Mouse (Mus musculus) embryonic stem cell, embryonic (primary cell): ENCODE measurements around the gene Tmem53.

Source experiments
- CTCF ChIA-PET, 4 experiments: fragments of 300-600 bp in 2 of 4; fragments of 350-600 bp in 2 of 4; sonication (Branson Sonifier 250); formaldehyde crosslinking; loops; one replicate each; lab custom pipeline; 2022; ENCODE audit warnings: inconsistent platforms in 2 of 4; lab: Charles Lee
- POLR2A ChIA-PET, 4 experiments: fragments of 300-600 bp in 2 of 4; fragments of 350-600 bp in 2 of 4; sonication (Branson Sonifier 250); formaldehyde crosslinking; loops; one replicate each; lab custom pipeline; 2022; ENCODE audit warnings: antibody characterized with exemption in 4 of 4, inconsistent platforms in 1 of 4; lab: Charles Lee

Gene Tmem53

DNA sequence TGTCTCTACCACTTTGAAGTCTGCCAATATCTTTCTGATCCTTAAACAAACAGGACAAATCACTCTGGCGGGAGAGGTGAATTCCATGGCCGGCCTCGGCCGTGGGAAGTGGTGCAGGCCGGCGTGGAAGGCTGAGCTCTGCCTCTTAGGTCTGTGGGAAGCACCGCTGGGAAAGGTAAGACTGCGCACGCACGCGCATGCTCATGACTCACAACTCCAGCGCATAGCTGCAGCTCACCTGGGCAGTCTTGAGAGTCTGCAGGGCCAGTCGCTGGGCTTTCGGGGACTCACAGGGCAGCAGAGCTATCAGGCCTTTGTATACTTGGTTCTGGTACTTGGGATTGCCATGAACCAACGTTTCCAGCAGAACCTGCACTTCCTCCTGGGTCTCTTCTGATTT is 22.2 kb upstream of the Tmem53 start:
- POLR2A ChIA-PET: interaction anchor here (0.6 to 3.3 kb wide), 44 partner anchors 8 to 130 kb away, joined by 3 to 21 read pairs (median 4); partner anchors contain the start of genes Kif2c (in 2 of the 4), Armh1 (in 1 of the 4), Btbd19 (in 1 of the 4) and Tmem53 (in 1 of the 4)
- CTCF ChIA-PET: interaction anchor here (0.5 to 4.0 kb wide), 74 partner anchors 9 to 950 kb away, joined by 3 to 75 read pairs (median 5); partner anchors contain the start of genes Armh1 (in 2 of the 4), Tmem53 (in 2 of the 4), Dmap1 (in 1 of the 4) and Hectd3 (in 1 of the 4)

DNA sequence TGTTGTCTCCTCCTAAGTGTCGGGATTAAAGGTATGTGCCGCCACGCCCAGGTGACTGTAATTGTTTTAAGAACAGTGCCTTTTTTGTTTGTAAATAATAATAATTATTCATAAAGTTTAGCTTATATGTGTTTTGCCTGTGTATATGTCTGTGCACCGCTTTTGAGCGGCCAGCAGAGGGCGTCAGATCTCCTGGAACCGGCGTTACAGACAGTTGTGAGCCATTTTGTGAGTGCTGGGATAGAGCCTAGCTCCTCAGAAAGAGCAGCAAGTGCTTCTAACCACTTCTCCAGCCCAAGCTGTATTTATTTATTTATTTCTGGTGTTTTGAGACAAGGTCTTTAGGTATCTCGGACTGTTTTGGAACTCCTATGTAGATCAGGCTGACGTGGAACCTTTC is 21.4 kb upstream of the Tmem53 start:
- POLR2A ChIA-PET: interaction anchor here (0.6 to 3.3 kb wide), 48 partner anchors 9 to 950 kb away, joined by 3 to 21 read pairs (median 4); partner anchors contain the start of genes Kif2c (in 2 of the 4), Armh1 (in 1 of the 4), Btbd19 (in 1 of the 4) and Tmem53 (in 1 of the 4)
- CTCF ChIA-PET: interaction anchor here (0.6 to 4.0 kb wide), 78 partner anchors 9 to 1354 kb away, joined by 3 to 75 read pairs (median 5); partner anchors contain the start of genes Armh1 (in 2 of the 4), Tmem53 (in 2 of the 4), Hectd3 (in 1 of the 4) and Kdm4a (in 1 of the 4)

DNA sequence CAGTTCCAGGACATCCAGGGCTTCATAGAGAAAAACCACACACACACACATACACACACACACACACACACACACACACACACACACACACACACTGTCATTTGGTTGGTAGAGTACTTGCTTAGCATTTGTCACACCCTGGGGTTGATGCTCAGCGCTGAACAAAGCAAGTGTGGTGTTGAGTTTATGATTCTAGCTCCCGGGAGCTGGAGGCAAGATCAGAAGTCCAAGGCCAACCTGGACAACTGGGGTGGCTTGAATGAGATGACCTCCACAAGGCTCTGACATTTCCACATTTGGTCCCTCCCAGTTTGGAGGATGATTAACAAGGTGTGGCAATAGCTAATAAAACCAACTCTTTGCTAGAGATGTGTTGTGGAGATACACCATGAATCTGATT is 20.5 kb upstream of the Tmem53 start:
- POLR2A ChIA-PET: interaction anchor here (0.6 to 3.3 kb wide), 24 partner anchors 10 to 949 kb away, joined by 3 to 21 read pairs (median 6); partner anchors contain the start of genes Armh1 (in 1 of the 4), Btbd19 (in 1 of the 4) and Tmem53 (in 1 of the 4)
- CTCF ChIA-PET: interaction anchor here (0.5 to 4.0 kb wide), 31 partner anchors 10 to 584 kb away, joined by 3 to 75 read pairs (median 14); partner anchors contain the start of genes Armh1 (in 1 of the 4) and Tmem53 (in 1 of the 4)

DNA sequence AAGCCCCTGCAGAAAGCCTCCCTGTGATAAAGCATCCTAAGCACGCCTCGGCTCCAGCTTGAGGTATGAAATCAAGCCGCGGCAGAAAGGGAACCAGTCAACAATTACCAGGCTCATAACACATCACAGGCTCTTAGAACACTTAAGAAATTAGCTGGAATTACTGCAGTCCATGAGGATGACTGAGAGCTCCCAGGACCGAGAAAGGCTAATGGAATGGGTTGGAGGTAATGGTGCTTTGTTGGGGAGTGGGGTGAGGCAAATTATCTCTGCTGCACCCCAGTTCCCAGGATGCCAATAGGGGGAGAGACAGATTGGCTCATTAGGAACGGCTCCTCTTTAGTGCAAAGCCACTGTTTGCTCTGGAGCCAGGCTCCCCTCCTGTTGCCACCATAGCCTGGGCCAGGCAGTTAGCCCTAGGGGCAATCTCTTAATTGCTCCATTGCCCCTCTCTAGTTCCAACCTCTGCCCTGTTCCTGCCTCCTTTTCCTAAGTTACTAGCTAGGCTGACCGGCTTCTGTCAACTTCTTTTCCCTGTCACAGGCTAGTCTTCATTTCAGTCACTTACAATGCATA is 17.5 kb upstream of the Tmem53 start:
- ChIA-PET CTCF (interaction anchor here in 1 of 4 experiments (1.5 to 2.2 kb wide), 3 partner anchors 26 to 36 kb away, joined by 3 to 7 read pairs (median 5); no protein-coding TSS in a partner anchor), POLR2A (interaction anchor here in 2 of 4 experiments (0.9 to 2.0 kb wide), 9 partner anchors 12 to 353 kb away, joined by 3 to 5 read pairs (median 3); partner anchors contain the start of gene Armh1 (in 1 of the 2))

DNA sequence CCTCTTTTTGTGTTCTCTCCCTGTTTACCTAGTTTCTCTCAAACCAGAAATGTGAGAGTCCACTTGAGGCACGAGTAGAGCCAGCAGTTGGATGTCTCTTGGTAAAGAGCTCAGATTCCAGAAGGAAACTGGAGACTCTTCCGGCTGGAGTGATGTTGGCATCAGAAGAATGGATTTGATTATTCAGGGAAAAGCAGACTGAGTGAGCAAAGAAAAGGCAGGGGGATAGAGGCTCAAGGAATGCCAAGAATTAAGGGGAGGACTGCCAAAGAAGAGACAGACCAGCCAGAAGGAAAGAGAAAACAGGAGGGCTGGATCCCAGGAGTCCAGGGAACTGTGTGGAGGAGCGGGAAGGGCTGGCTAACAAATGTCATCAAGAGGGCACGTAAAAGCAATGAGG is 15.9 kb upstream of the Tmem53 start:
- CTCF ChIA-PET: interaction anchor here in 2 of 4 experiments (1.0 to 2.4 kb wide), 3 partner anchors 12 to 32 kb away, joined by 3 to 7 read pairs (median 6); no protein-coding TSS in a partner anchor
- POLR2A ChIA-PET: interaction anchor here in 2 of 4 experiments (0.9 to 2.2 kb wide), 8 partner anchors 7 to 46 kb away, joined by 3 to 8 read pairs (median 4); partner anchors contain the start of genes Armh1 (in 1 of the 2) and Tmem53 (in 1 of the 2)

DNA sequence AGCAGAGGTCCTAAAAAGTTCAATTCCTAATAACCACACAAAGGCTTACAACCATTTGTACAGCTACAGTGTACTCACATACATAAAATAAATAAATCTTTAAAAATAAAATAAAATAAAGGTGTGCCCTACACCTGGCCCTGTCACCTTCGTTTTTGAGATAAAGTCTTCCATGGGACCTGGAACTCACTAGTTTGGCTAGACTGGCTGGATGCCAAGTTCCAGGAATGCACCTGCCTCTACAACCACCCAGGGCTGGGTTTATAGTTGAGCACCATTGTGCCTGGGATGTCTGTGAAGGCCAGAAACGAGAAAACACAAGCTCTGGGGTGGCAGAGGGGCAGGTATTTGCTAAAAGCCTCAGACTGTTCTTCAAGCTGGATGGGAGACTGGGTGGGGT is 12.6 kb upstream of the Tmem53 start:
- ChIA-PET POLR2A (interaction anchor here in 3 of 4 experiments (1.5 to 2.1 kb wide), 5 partner anchors 9 to 28 kb away, joined by 3 to 14 read pairs (median 4); partner anchors contain the start of genes Armh1 (in 1 of the 3) and Tmem53 (in 1 of the 3)), CTCF (interaction anchor here in 2 of 4 experiments (0.8 to 4.8 kb wide), 3 partner anchors 9 to 21 kb away, joined by 4 to 33 read pairs (median 5); no protein-coding TSS in a partner anchor)

DNA sequence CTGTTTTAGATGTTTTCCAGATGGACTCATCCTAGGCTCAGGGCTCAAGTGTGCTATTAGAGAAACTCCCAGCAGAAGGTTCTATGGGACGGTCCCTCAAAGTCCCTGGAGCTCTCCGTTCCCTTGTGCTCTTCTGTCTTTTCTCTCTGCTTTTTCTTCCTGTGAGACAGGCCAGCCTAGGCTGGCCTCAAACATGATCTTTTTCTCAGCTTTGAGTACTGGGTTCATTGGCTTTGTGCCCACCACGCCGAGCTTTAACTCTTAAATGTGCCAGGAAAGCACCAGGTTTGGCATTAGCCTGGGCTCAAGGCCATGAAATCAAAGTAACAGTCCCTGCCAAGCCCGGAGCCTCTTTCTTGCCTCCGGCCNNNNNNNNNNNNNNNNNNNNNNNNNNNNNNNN is 10.9 kb upstream of the Tmem53 start:
- ChIA-PET POLR2A (interaction anchor here in 3 of 4 experiments (0.6 to 3.4 kb wide), 11 partner anchors 8 to 49 kb away, joined by 3 to 14 read pairs (median 4); no protein-coding TSS in a partner anchor), CTCF (interaction anchor here in 3 of 4 experiments (0.6 to 4.8 kb wide), 13 partner anchors 10 to 287 kb away, joined by 3 to 33 read pairs (median 4); no protein-coding TSS in a partner anchor)

DNA sequence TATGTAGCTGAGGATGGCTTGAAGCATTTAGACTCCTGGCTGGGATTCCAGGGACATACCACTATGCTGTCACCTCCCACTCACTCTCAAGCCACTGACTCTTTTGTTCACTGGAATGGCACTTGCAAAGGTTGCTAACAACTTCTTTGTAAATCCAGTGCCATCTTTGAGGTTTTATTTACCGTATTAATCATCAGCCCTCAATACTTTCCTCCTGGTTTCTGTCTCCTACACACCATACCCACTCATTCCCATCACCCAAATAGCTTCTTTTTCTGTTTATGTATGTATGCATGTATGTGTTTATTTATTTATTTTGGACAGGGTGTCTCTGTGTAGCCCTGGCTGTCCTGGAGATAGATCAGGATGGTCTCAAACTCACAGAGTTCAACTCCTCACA is 769 bp upstream of the Tmem53 start:
- ChIA-PET POLR2A (interaction anchor here in 3 of 4 experiments (0.6 to 3.2 kb wide), 21 partner anchors 9 to 1887 kb away, joined by 3 to 15 read pairs (median 4); partner anchors contain the start of genes Kdm4a (in 1 of the 3), Kif2c (in 1 of the 3) and Rps8 (in 1 of the 3)), CTCF (interaction anchor here in 3 of 4 experiments (0.6 to 2.6 kb wide), 9 partner anchors 9 to 53 kb away, joined by 3 to 19 read pairs (median 5); no protein-coding TSS in a partner anchor)

DNA sequence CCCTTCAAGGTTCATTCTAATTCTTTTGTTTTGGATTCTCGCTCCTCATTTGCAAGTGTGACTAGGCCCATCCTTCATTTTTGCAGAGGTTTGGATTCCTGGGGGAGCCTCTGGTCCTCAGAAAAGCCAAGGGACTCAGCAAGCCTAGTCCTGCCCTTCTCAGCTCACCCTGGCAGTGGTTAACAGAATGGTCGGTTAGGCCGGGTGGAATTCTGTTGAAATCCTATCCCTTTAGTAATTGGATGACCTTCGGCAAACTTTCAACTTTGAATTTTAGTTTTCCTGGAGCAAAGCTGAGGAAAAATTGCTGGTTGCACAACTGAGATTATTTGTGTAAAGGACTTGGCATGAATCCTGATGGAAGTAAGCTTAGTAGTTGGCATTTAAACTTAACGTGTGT is 600 bp downstream of the Tmem53 start:
- ChIA-PET POLR2A (interaction anchor here in 3 of 4 experiments (0.6 to 2.9 kb wide), 55 partner anchors 9 to 1031 kb away, joined by 3 to 18 read pairs (median 4); partner anchors contain the start of genes Kif2c (in 2 of the 3), Eri3 (in 1 of the 3), Hectd3 (in 1 of the 3) and Kdm4a (in 1 of the 3)), CTCF (interaction anchor here in 3 of 4 experiments (0.6 to 2.6 kb wide), 14 partner anchors 9 to 430 kb away, joined by 3 to 19 read pairs (median 6); partner anchors contain the start of gene Dmap1 (in 1 of the 3))

DNA sequence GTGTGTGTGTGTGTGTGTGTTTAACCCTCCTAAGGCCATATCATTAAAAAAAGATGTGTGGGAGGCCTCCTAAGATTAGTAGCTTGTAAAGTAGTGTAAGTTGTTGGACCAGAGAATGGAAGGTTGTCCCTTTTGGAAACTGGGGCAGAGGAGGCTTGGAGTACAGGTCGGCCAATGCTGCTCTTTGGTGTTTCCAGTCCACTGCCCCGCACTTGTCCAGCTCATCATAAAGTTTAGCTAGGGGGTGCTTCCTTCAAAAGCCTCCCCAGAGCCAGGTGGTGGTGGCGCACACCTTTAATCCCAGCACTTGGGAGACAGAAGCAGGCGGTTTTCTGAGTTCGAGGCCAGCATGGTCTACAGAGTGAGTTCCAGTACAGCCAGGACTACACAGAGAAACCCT is 1.0 kb downstream of the Tmem53 start:
- CTCF ChIA-PET: interaction anchor here in 3 of 4 experiments (0.6 to 2.6 kb wide), 14 partner anchors 8 to 430 kb away, joined by 3 to 19 read pairs (median 6); partner anchors contain the start of gene Dmap1 (in 1 of the 3)
- POLR2A ChIA-PET: interaction anchor here in 3 of 4 experiments (0.6 to 2.9 kb wide), 47 partner anchors 8 to 1031 kb away, joined by 3 to 18 read pairs (median 4); partner anchors contain the start of genes Eri3 (in 1 of the 3), Hectd3 (in 1 of the 3), Kif2c (in 1 of the 3) and Pik3r3 (in 1 of the 3)

DNA sequence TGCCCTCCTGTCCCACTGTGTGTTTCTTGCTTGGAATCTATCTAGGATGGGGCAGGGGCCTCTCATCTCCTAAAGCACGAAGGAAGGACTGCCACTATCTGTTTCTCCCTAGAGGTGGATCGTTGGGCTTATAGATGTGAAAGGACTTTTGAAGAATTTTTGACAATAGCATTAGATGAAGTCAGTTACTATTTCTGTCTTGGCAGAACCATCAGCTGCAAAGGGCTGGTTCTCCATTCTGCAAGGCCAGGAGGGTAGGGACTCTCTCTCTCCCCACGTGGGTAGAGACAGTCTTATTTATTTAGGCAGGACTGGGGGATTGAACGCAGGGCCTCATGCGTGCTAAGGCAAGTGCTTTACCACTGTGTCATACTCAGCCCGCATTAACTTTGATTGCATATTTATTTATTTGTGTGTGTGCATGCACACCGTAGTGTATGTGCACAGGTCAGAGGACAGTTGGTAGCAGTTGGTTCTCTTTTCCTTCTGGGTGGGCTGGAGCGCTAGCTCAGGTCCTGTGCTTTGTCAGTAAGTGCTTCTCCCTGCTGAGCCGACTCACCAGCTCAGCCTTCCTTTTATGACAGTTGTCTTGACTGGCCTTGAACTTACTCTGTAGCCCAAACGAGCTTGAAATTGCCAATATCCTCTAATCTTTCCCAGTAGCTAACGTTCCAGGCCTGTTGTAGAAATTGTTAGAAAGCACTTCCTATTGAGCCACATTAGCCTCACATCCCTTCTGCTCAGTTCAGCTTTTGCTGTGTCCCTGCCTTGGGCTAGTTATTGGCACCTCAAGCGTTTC is 1.7 kb downstream of the Tmem53 start:
- ChIA-PET CTCF (interaction anchor here in 3 of 4 experiments (0.6 to 2.6 kb wide), 7 partner anchors 12 to 23 kb away, joined by 3 to 13 read pairs (median 6); no protein-coding TSS in a partner anchor), POLR2A (interaction anchor here in 3 of 4 experiments (0.6 to 2.9 kb wide), 35 partner anchors 8 to 297 kb away, joined by 3 to 18 read pairs (median 4); partner anchors contain the start of genes Eri3 (in 1 of the 3) and Rps8 (in 1 of the 3))

DNA sequence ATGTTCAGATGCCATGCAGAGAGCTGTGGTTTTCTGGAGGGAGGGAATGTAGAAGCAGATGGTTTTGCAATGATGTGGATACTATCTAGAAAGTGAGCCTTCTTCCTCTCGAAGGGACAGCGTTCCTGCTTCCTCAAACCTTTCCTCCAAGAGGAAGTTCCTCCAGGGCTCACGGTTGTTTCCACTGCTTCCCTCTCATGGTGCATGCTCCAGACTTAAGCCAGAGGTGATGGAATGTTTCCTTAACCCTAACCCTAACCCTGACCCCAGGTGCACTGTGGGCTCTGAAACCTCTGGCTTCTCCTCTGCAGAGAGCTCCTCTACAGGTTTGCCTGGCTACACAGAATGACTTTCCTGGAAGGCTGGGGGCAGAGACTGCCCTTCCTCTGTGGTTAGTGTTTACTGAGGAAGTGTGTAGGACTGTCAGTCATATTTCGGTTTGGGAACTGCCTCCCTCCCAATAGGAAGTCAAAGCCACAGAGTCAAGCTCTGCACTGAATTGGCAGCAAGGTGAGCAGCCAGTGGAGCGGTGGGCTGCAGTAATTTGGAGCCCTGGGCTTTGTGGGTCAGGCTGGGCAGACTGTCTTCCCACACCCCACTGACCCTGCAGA is 2.4 kb downstream of the Tmem53 start:
- POLR2A ChIA-PET: interaction anchor here in 2 of 4 experiments (0.7 to 2.4 kb wide), 9 partner anchors 9 to 98 kb away, joined by 3 to 18 read pairs (median 4); partner anchors contain the start of gene Rps8 (in 1 of the 2)
- CTCF ChIA-PET: interaction anchor here in 2 of 4 experiments (1.2 to 2.0 kb wide), 4 partner anchors 12 to 24 kb away, joined by 3 to 8 read pairs (median 5); no protein-coding TSS in a partner anchor

DNA sequence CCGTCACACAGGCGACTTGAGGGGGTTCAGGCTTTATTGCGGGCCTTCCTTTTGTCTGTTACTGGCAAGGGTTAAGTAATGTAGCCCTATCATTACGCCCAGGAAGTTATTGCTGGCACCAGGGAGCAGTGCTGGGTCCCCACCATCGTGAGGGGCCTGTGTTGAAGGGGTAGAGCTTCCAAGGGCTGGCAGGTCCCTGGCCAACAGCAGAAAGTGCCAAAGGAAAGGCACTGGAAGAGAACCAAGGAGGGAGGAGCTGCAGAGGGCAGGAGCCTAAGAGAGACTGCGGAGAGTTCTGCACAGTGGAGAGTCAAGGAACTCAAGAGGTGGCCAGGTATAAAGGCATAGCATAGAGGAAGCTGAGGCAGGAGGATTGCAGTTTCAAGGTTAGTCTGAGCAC is 2.9 kb downstream of the Tmem53 start:
- ChIA-PET CTCF (interaction anchor here in 2 of 4 experiments (1.2 to 2.0 kb wide), 3 partner anchors 13 to 25 kb away, joined by 4 to 8 read pairs (median 6); no protein-coding TSS in a partner anchor), POLR2A (interaction anchor here in 1 of 4 experiments (1.0 to 1.6 kb wide), 4 partner anchors 13 to 99 kb away, joined by 3 to 5 read pairs (median 4); partner anchors contain the start of gene Rps8)

DNA sequence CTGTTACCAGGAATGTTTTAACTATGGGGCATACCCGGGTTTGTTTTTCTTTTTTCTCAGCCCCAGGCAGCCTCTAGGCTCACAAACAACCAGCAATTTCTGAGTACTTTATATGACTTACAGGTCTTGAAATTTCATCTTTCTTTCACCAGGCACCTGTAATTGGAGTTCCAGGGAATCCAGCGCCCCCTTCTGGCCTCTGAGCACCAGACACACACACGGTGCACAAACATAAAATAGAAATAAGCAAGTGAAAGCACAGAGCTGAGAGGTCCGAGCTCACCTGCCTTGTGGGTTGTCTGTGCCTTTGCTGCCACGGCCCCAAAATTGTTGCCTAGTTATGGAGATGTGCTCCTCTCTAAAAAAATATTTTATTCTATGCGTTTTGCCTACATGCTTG is 8.2 kb downstream of the Tmem53 start:
- CTCF ChIA-PET: interaction anchor here (0.6 to 3.3 kb wide), 55 partner anchors 8 to 1989 kb away, joined by 3 to 59 read pairs (median 4); partner anchors contain the start of genes Armh1 (in 1 of the 4), Rps8 (in 1 of the 4) and Tmem53 (in 1 of the 4)
- POLR2A ChIA-PET: interaction anchor here in 3 of 4 experiments (0.6 to 2.7 kb wide), 30 partner anchors 8 to 108 kb away, joined by 3 to 17 read pairs (median 4); partner anchors contain the start of genes Armh1 (in 1 of the 3), Rps8 (in 1 of the 3) and Tmem53 (in 1 of the 3)

DNA sequence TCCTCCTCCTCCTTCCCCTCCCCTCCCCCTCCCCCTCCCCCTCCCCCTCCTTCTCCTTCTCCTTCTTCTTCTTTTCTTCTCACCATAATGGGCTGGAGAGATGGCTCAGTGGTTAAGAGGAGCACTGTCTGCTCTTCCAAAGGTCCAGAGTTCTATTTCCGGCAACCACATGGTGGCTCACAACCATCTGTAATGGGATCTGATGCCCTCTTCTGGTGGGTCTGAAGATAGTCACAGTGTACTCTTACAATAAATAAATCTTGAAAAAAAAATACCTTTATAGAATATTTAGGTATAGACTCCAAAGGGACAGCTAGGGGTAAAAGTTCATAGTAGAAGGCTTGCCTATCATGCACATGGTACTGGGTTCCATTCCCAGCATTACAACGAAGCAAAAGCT is 9.5 kb downstream of the Tmem53 start:
- POLR2A ChIA-PET: interaction anchor here in 2 of 4 experiments (0.7 to 2.7 kb wide), 15 partner anchors 9 to 237 kb away, joined by 3 to 17 read pairs (median 3); partner anchors contain the start of genes Armh1 (in 2 of the 2), Tmem53 (in 2 of the 2) and Rps8 (in 1 of the 2)
- CTCF ChIA-PET: interaction anchor here (0.7 to 3.3 kb wide), 15 partner anchors 9 to 414 kb away, joined by 3 to 26 read pairs (median 6); partner anchors contain the start of genes Armh1 (in 1 of the 4) and Tmem53 (in 1 of the 4)
